Mouse (Mus musculus): ENCODE measurements around the gene Pklr. TPM values are rescaled to one million over a fixed set of nuclear protein-coding genes. Genes with fewer than 3 reads are reported as not detected.
A peak's percentile ranks its signal among the peaks of the same experiment; 100 is the strongest.

The Pklr gene
- polyA plus RNA-seq, 1 experiment from 2014 or later, result 5.5 TPM

- Histone ChIP-seq H3K4me3 (replicated peaks) (no peak overlapping the region; the same call in 1 of the 2 replicates), H3K27me3 (no peaks in the 10 kb centered on the region), H3K9me3 (replicated peaks) (no peaks in the 10 kb centered on the region), H3K4me1 (peaks cover 60% of the 10 kb centered on the region), H3K9ac (no peak overlapping the region), H3K4me2 (peak overlapping the region; percentile 40), H3K36me3 (peaks cover 27% of the 10 kb centered on the region), H3K27ac (peak overlapping the region; percentile 78; the same call in 1 of the 2 replicates)
- ATAC-seq (replicated peaks; ENCODE audit: low FRiP score), result no peak
- WGBS, result 35% methylated on average over 23 of the region's 23 CpGs
Measured at GRCm38 (mm10) chr3:89187197-89187596, 51.3 kb downstream of the Pklr start.

GRCm38 (mm10) chr3:89187690-89188477 lies 51.9 kb downstream of the Pklr start:
- Histone ChIP-seq H3K27ac (peak overlapping the region; percentile 78), H3K4me2 (peak overlapping the region; percentile 40), H3K9ac (no peak overlapping the region), H3K4me1 (peaks cover 54% of the 10 kb centered on the region), H3K36me3 (peaks cover 25% of the 10 kb centered on the region), H3K27me3 (no peaks in the 10 kb centered on the region), H3K4me3 (replicated peaks) (no peak overlapping the region), H3K9me3 (replicated peaks) (no peaks in the 10 kb centered on the region)
- ATAC-seq (replicated peaks; ENCODE audit: low FRiP score), result no peak
- 59% methylated on average over 18 of the region's 18 CpGs for WGBS

GRCm38 (mm10) chr3:89188478-89188875 lies 52.5 kb downstream of the Pklr start:
- Histone ChIP-seq H3K4me3 (replicated peaks) (no peak overlapping the region), H3K4me1 (peaks cover 52% of the 10 kb centered on the region), H3K36me3 (peaks cover 25% of the 10 kb centered on the region), H3K9me3 (replicated peaks) (no peaks in the 10 kb centered on the region), H3K27ac (peak overlapping the region; percentile 78), H3K9ac (no peak overlapping the region), H3K4me2 (peak overlapping the region; percentile 9; the same call in 1 of the 2 replicates), H3K27me3 (no peaks in the 10 kb centered on the region)
- WGBS, result 58% methylated on average over 12 of the region's 12 CpGs
- no peak for ATAC-seq (replicated peaks; ENCODE audit: low FRiP score)

- no peak overlapping the region for H3K4me2 ChIP-seq
- H3K27me3 ChIP-seq, result no peaks in the 10 kb centered on the region
- no peak for ATAC-seq (replicated peaks; ENCODE audit: low FRiP score)
- peaks cover 34% of the 10 kb centered on the region for H3K4me1 ChIP-seq
- no peak overlapping the region for H3K27ac ChIP-seq
- H3K9ac ChIP-seq, result no peak overlapping the region
- peaks cover 25% of the 10 kb centered on the region for H3K36me3 ChIP-seq
- H3K4me3 ChIP-seq (replicated peaks), result no peak overlapping the region
- H3K9me3 ChIP-seq (replicated peaks), result no peaks in the 10 kb centered on the region
- WGBS, result 82% methylated on average over 8 of the region's 8 CpGs
Measured at GRCm38 (mm10) chr3:89190436-89190835, 54.5 kb downstream of the Pklr start.

GRCm38 (mm10) chr3:89193351-89193750 lies 57.4 kb downstream of the Pklr start:
- Histone ChIP-seq H3K27ac (no peak overlapping the region), H3K9me3 (replicated peaks) (no peaks in the 10 kb centered on the region), H3K4me1 (peaks cover 19% of the 10 kb centered on the region), H3K36me3 (peaks cover 10% of the 10 kb centered on the region), H3K9ac (no peak overlapping the region), H3K27me3 (no peaks in the 10 kb centered on the region), H3K4me2 (no peak overlapping the region), H3K4me3 (replicated peaks) (no peak overlapping the region)
- 76% methylated on average over 1 of the region's 1 CpGs for WGBS
- ATAC-seq (replicated peaks; ENCODE audit: low FRiP score), result no peak

- Histone ChIP-seq H3K4me3 (replicated peaks) (no peak overlapping the region), H3K36me3 (peaks cover 5% of the 10 kb centered on the region; the same call in 1 of the 2 replicates), H3K9me3 (replicated peaks) (no peaks in the 10 kb centered on the region), H3K27ac (no peak overlapping the region), H3K4me2 (no peak overlapping the region), H3K4me1 (peaks cover 14% of the 10 kb centered on the region), H3K27me3 (no peaks in the 10 kb centered on the region), H3K9ac (no peak overlapping the region)
- no peak for ATAC-seq (replicated peaks; ENCODE audit: low FRiP score)
- WGBS, result 86% methylated on average over 2 of the region's 2 CpGs
Measured at GRCm38 (mm10) chr3:89193853-89194252, 57.9 kb downstream of the Pklr start.

Other genes with a start within 250 kb of the Pklr start
- gene Msto1, start 222.1 kb upstream of the Pklr start, polyA plus RNA-seq (2015; fragmentation: Nextera tagmentation; extraction: Ambion mirVana), result 51.5 and 59.1 TPM in 2 replicates
- 19.4 and 22.3 TPM in 2 replicates for gene Ash1l, start 185.5 kb upstream of the Pklr start, polyA plus RNA-seq (2015; fragmentation: Nextera tagmentation; extraction: Ambion mirVana)
- gene Dap3, start 185.0 kb upstream of the Pklr start, polyA plus RNA-seq (2015; fragmentation: Nextera tagmentation; extraction: Ambion mirVana), result 160 and 164 TPM in 2 replicates
- gene Rusc1, start 42.8 kb upstream of the Pklr start, polyA plus RNA-seq (2015; fragmentation: Nextera tagmentation; extraction: Ambion mirVana), result 19.3 and 19.7 TPM in 2 replicates
- not detected in 2 replicates for gene Gm43738, start 35.0 kb upstream of the Pklr start, polyA plus RNA-seq (2015; fragmentation: Nextera tagmentation; extraction: Ambion mirVana)
- 188 and 215 TPM in 2 replicates for gene Fdps, start 34.2 kb upstream of the Pklr start, polyA plus RNA-seq (2015; fragmentation: Nextera tagmentation; extraction: Ambion mirVana)
- 1.6 and 3.1 TPM in 2 replicates for gene Hcn3, start 24.1 kb downstream of the Pklr start, polyA plus RNA-seq (2015; fragmentation: Nextera tagmentation; extraction: Ambion mirVana)
- 28.4 and 32.0 TPM in 2 replicates for gene Clk2, start 28.7 kb downstream of the Pklr start, polyA plus RNA-seq (2015; fragmentation: Nextera tagmentation; extraction: Ambion mirVana)
- gene Scamp3, start 41.3 kb downstream of the Pklr start, polyA plus RNA-seq (2015; fragmentation: Nextera tagmentation; extraction: Ambion mirVana), result 122 and 133 TPM in 2 replicates
- 37.1 and 50.4 TPM in 2 replicates for gene Fam189b, start 47.0 kb downstream of the Pklr start, polyA plus RNA-seq (2015; fragmentation: Nextera tagmentation; extraction: Ambion mirVana)
- 41.4 and 44.0 TPM in 2 replicates for gene Gba, start 66.8 kb downstream of the Pklr start, polyA plus RNA-seq (2015; fragmentation: Nextera tagmentation; extraction: Ambion mirVana)
- 14.9 and 20.5 TPM in 2 replicates for gene Thbs3, start 79.0 kb downstream of the Pklr start, polyA plus RNA-seq (2015; fragmentation: Nextera tagmentation; extraction: Ambion mirVana)
- gene Mtx1, start 90.9 kb downstream of the Pklr start, polyA plus RNA-seq (2015; fragmentation: Nextera tagmentation; extraction: Ambion mirVana), result 211 and 219 TPM in 2 replicates
- 12.0 and 12.3 TPM in 2 replicates for gene Muc1, start 92.9 kb downstream of the Pklr start, polyA plus RNA-seq (2015; fragmentation: Nextera tagmentation; extraction: Ambion mirVana)
- gene Krtcap2, start 109.8 kb downstream of the Pklr start, polyA plus RNA-seq (2015; fragmentation: Nextera tagmentation; extraction: Ambion mirVana), result 309 and 321 TPM in 2 replicates
- 3.4 and 5.2 TPM in 2 replicates for gene Trim46, start 110.2 kb downstream of the Pklr start, polyA plus RNA-seq (2015; fragmentation: Nextera tagmentation; extraction: Ambion mirVana)
- gene Dpm3, start 123.2 kb downstream of the Pklr start, polyA plus RNA-seq (2015; fragmentation: Nextera tagmentation; extraction: Ambion mirVana), result 149 and 153 TPM in 2 replicates
- gene Slc50a1, start 134.4 kb downstream of the Pklr start, polyA plus RNA-seq (2015; fragmentation: Nextera tagmentation; extraction: Ambion mirVana), result 58.0 and 59.9 TPM in 2 replicates
- 66.0 and 66.6 TPM in 2 replicates for gene Efna1, start 145.0 kb downstream of the Pklr start, polyA plus RNA-seq (2015; fragmentation: Nextera tagmentation; extraction: Ambion mirVana)
- gene Efna3, start 186.8 kb downstream of the Pklr start, polyA plus RNA-seq (2015; fragmentation: Nextera tagmentation; extraction: Ambion mirVana), result 9.3 and 11.9 TPM in 2 replicates
- 29.8 and 31.5 TPM in 2 replicates for gene Efna4, start 201.9 kb downstream of the Pklr start, polyA plus RNA-seq (2015; fragmentation: Nextera tagmentation; extraction: Ambion mirVana)
- gene Adam15, start 213.9 kb downstream of the Pklr start, polyA plus RNA-seq (2015; fragmentation: Nextera tagmentation; extraction: Ambion mirVana), result 73.4 and 84.3 TPM in 2 replicates
- gene Dcst2, start 225.8 kb downstream of the Pklr start, polyA plus RNA-seq (2015; fragmentation: Nextera tagmentation; extraction: Ambion mirVana), result 0.34 and 0.35 TPM in 2 replicates
- 1.9 and 2.5 TPM in 2 replicates for gene Dcst1, start 229.1 kb downstream of the Pklr start, polyA plus RNA-seq (2015; fragmentation: Nextera tagmentation; extraction: Ambion mirVana)